Mouse (Mus musculus) MEL (cell line): ENCODE results near the gene Xrcc6. TPM values are rescaled to one million over a fixed set of nuclear protein-coding genes. Genes with fewer than 3 reads are reported as not detected.

Source experiments
- DNase-seq: peaks from one replicate; pipeline ENCODE4 v3.0.0; 2011; ENCODE audit warnings: low read depth, low spot score
- H3K27ac ChIP-seq: 2 replicates; pipeline ENCODE4 v1.5.1; 2012; ENCODE audit warnings: low read depth, mild to moderate bottlenecking, control low read depth, low read length, moderate library complexity; ENCODE audit not compliant: control insufficient read depth
- H3K27me3 ChIP-seq, 2 experiments: fragments of 150-350 bp in 1 of 2; sonication (generic) in 1 of 2; 2 replicates each; pipeline ENCODE4 v1.6.1; 2012; ENCODE audit warnings: low read length in 2 of 2, mild to moderate bottlenecking in 2 of 2, improper control_type of control experiment in 1 of 2, moderate library complexity in 1 of 2; ENCODE audit not compliant: insufficient read depth in 2 of 2, control insufficient read depth in 1 of 2
- H3K36me3 ChIP-seq, 2 experiments: 2 replicates each; pipeline ENCODE4 v1.6.1; 2012 to 2014; ENCODE audit warnings: low read length in 2 of 2, improper control_type of control experiment in 1 of 2, inconsistent platforms in 1 of 2, mild to moderate bottlenecking in 1 of 2; ENCODE audit not compliant: insufficient read depth in 2 of 2, control insufficient read depth in 1 of 2
- H3K4me1 ChIP-seq, 2 experiments: fragments of 150-350 bp in 1 of 2; sonication (generic) in 1 of 2; 2 replicates each; pipeline ENCODE4 v1.6.1; 2012; ENCODE audit warnings: low read length in 2 of 2, improper control_type of control experiment in 1 of 2, mild to moderate bottlenecking in 1 of 2; ENCODE audit not compliant: insufficient read depth in 2 of 2, control insufficient read depth in 1 of 2
- H3K4me3 ChIP-seq, 2 experiments: fragments of 150-350 bp in 1 of 2; sonication (generic) in 1 of 2; 2 replicates each; pipeline ENCODE4 v1.5.1; 2012; ENCODE audit warnings: low read depth in 2 of 2, low read length in 2 of 2, mild to moderate bottlenecking in 2 of 2, moderate library complexity in 2 of 2, control low read depth in 1 of 2, improper control_type of control experiment in 1 of 2; ENCODE audit not compliant: control insufficient read depth in 1 of 2, insufficient read depth in 1 of 2
- H3K79me2 ChIP-seq: 2 replicates; pipeline ENCODE4 v1.6.1; 2012; ENCODE audit warnings: mild to moderate bottlenecking, low read length, moderate library complexity; ENCODE audit not compliant: control insufficient read depth, poor library complexity, insufficient read depth
- H3K9ac ChIP-seq: 2 replicates; pipeline ENCODE4 v1.6.1; 2012; ENCODE audit warnings: low read depth, mild to moderate bottlenecking, control low read depth, low read length, moderate library complexity; ENCODE audit not compliant: control insufficient read depth, poor library complexity, severe bottlenecking
- H3K9me3 ChIP-seq: fragments of 150-350 bp; sonication (generic); replicated peaks from 2 replicates; pipeline ENCODE4 v1.6.1; 2012; ENCODE audit warnings: mild to moderate bottlenecking, low read length, improper control_type of control experiment, moderate library complexity; ENCODE audit not compliant: insufficient read depth
- BHLHE40 ChIP-seq: IDR thresholded peaks from 2 replicates; pipeline ENCODE4 v1.6.1; 2012; ENCODE audit warnings: low read depth, mild to moderate bottlenecking, inconsistent platforms, low read length, improper control_type of control experiment, borderline replicate concordance
- CHD2 ChIP-seq: IDR thresholded peaks from 2 replicates; pipeline ENCODE4 v1.6.1; 2011; ENCODE audit warnings: low read length, improper control_type of control experiment
- E2F4 ChIP-seq: IDR thresholded peaks from 2 replicates; pipeline ENCODE4 v1.6.1; 2011; ENCODE audit warnings: low read depth, low read length, improper control_type of control experiment, borderline replicate concordance
- ELF1 ChIP-seq: IDR thresholded peaks from 2 replicates; pipeline ENCODE4 v1.6.1; 2014; ENCODE audit warnings: low read depth, mild to moderate bottlenecking, inconsistent platforms, low read length, improper control_type of control experiment, moderate library complexity
- ETS1 ChIP-seq: IDR thresholded peaks from 2 replicates; pipeline ENCODE4 v1.6.1; 2012; ENCODE audit warnings: low read depth, mild to moderate bottlenecking, inconsistent platforms, low read length, improper control_type of control experiment, moderate library complexity
- HCFC1 ChIP-seq: IDR thresholded peaks from 2 replicates; pipeline ENCODE4 v1.6.1; 2012; ENCODE audit warnings: low read depth, mild to moderate bottlenecking, inconsistent platforms, low read length, improper control_type of control experiment, moderate library complexity
- JUND ChIP-seq: IDR thresholded peaks from 2 replicates; pipeline ENCODE4 v1.6.1; 2011; ENCODE audit warnings: low read depth, mild to moderate bottlenecking, improper control_type of control experiment, low read length
- KAT2A ChIP-seq: conservative IDR thresholded peaks from 2 replicates; pipeline ENCODE4 v1.6.1; 2012; ENCODE audit warnings: low read depth, low read length, improper control_type of control experiment, inconsistent platforms
- MAFK ChIP-seq: IDR thresholded peaks from 2 replicates; pipeline ENCODE4 v1.6.1; 2011; ENCODE audit warnings: low read depth, mild to moderate bottlenecking, low read length, improper control_type of control experiment, borderline replicate concordance
- MAZ ChIP-seq: IDR thresholded peaks from 2 replicates; pipeline ENCODE4 v1.6.1; 2012; ENCODE audit warnings: low read depth, mild to moderate bottlenecking, inconsistent platforms, low read length, improper control_type of control experiment
- MEF2A ChIP-seq: IDR thresholded peaks from 2 replicates; pipeline ENCODE4 v1.6.1; 2014; ENCODE audit warnings: low read depth, mild to moderate bottlenecking, inconsistent platforms, low read length, improper control_type of control experiment; ENCODE audit not compliant: poor library complexity, insufficient replicate concordance, severe bottlenecking; ENCODE audit errors: extremely low read depth
- MXI1 ChIP-seq: IDR thresholded peaks from 2 replicates; pipeline ENCODE4 v1.6.1; 2011; ENCODE audit warnings: mild to moderate bottlenecking, low read depth, low read length, improper control_type of control experiment
- MYB ChIP-seq: IDR thresholded peaks from 2 replicates; pipeline ENCODE4 v1.6.1; 2011; ENCODE audit warnings: mild to moderate bottlenecking, low read depth, low read length, improper control_type of control experiment
- MYC ChIP-seq: IDR thresholded peaks from 2 replicates; pipeline ENCODE4 v1.6.1; 2011; ENCODE audit warnings: low read depth, mild to moderate bottlenecking, low read length, improper control_type of control experiment, moderate library complexity
- POLR2A ChIP-seq, 2 experiments: IDR thresholded peaks; 2 replicates each; pipeline ENCODE4 v1.6.1; 2011 to 2012; ENCODE audit warnings: low read length in 2 of 2, mild to moderate bottlenecking in 2 of 2, control low read depth in 1 of 2, improper control_type of control experiment in 1 of 2, low read depth in 1 of 2, moderate library complexity in 1 of 2; ENCODE audit not compliant: control insufficient read depth in 1 of 2, insufficient read depth in 1 of 2, poor library complexity in 1 of 2
- POLR2AphosphoS2 ChIP-seq: IDR thresholded peaks from 2 replicates; pipeline ENCODE4 v1.6.1; 2011; ENCODE audit warnings: low read length, improper control_type of control experiment
- SIN3A ChIP-seq: IDR thresholded peaks from 2 replicates; pipeline ENCODE4 v1.6.1; 2012; ENCODE audit warnings: low read length, improper control_type of control experiment, inconsistent platforms
- TBP ChIP-seq: IDR thresholded peaks from 2 replicates; pipeline ENCODE4 v1.8.0; 2011; ENCODE audit warnings: low read depth, low read length, improper control_type of control experiment
- TCF12 ChIP-seq: IDR thresholded peaks from 2 replicates; pipeline ENCODE4 v1.6.1; 2014; ENCODE audit warnings: low read depth, mild to moderate bottlenecking, inconsistent platforms, low read length, improper control_type of control experiment, moderate library complexity
- USF1 ChIP-seq: IDR thresholded peaks from 2 replicates; pipeline ENCODE4 v1.6.1; 2014; ENCODE audit warnings: low read depth, mild to moderate bottlenecking, inconsistent platforms, low read length, improper control_type of control experiment, moderate library complexity
- ZKSCAN1 ChIP-seq: IDR thresholded peaks from 2 replicates; pipeline ENCODE4 v1.6.1; 2012; ENCODE audit warnings: low read depth, mild to moderate bottlenecking, inconsistent platforms, low read length, improper control_type of control experiment, moderate library complexity
- ZMIZ1 ChIP-seq: IDR thresholded peaks from 2 replicates; pipeline ENCODE4 v1.6.1; 2012; ENCODE audit warnings: low read depth, mild to moderate bottlenecking, inconsistent platforms, low read length, improper control_type of control experiment, moderate library complexity
- ZNF384 ChIP-seq: IDR thresholded peaks from 2 replicates; pipeline ENCODE4 v1.6.1; 2012; ENCODE audit warnings: low read depth, mild to moderate bottlenecking, inconsistent platforms, low read length, improper control_type of control experiment
- polyA plus RNA-seq, 2 experiments: library from polyadenylated mRNA; stranded (reverse) in 1 of 2; unstranded in 1 of 2; fragments of >175 nt in 1 of 2; fragments of >200 nt in 1 of 2; gene quantifications; 2 replicates each; pipeline versions ENCODE4 v1.2.1 to v1.2.4; 2012; ENCODE audit warnings: low replicate concordance in 2 of 2, low read depth in 1 of 2; ENCODE audit not compliant: insufficient read length in 2 of 2, insufficient read depth in 1 of 2, missing spikeins in 1 of 2
- total RNA-seq: library from RNA; depleted of rRNA; stranded (reverse); fragments of 300-350 nt; gene quantifications from 2 replicates; pipeline ENCODE4 v1.2.3, GENCODE M21; 2012

Xrcc6 gene
- total and polyA plus RNA-seq, 3 experiments: 108 TPM; not detected in 1

- TF ChIP-seq MYB: no peak
- TF ChIP-seq BHLHE40: no peak
- no peak for TF ChIP-seq MAZ
- no peak for TF ChIP-seq JUND
- no peak for TF ChIP-seq ZKSCAN1
- no peak for TF ChIP-seq TCF12
- TF ChIP-seq ETS1: no peak
- no peak for TF ChIP-seq KAT2A
- TF ChIP-seq, all 39 proteins: peak for 5
These were observed 56.6 kb downstream of the Xrcc6 start (continued) for GRCm38 (mm10) chr15:82044166-82044784.

GRCm38 (mm10) chr15:82046246-82046891 lies 58.7 kb downstream of the Xrcc6 start:
- peak overlapping the region; percentile 1; the same call in 1 of the 2 replicates for H3K27ac ChIP-seq
- H3K36me3 ChIP-seq: peaks cover 9 to 29% of the 10 kb centered on the region in 2 experiments
- H3K9ac ChIP-seq: peak overlapping the region; percentile 94
- no peaks in the 10 kb centered on the region for H3K9me3 ChIP-seq
- H3K27me3 ChIP-seq: 0 out of 4 replicates have a peak, but pooled peaks cover 0 to 2% of the 10 kb centered on the region in 2 experiments
- DNase-seq: peak; percentile 61
- TF ChIP-seq SIN3A: peak; percentile 68
- no peak for TF ChIP-seq ZKSCAN1
- TF ChIP-seq POLR2A (IDR thresholded peaks at IDR 0.05; ENCODE audit: control insufficient read depth in 1 of 2, insufficient read depth in 1 of 2, low read depth in 1 of 2, low read length in 2 of 2, poor library complexity in 1 of 2): 0 out of 4 replicates have a peak, but pooled peaks of 1 of the 2 experiments have one; percentile 12
- TF ChIP-seq MXI1: peak; percentile 75; the same call in 1 of the 2 replicates
- H3K4me1 ChIP-seq: peaks cover 0 to 13% of the 10 kb centered on the region in 2 experiments; a peak in 3 of 4 replicates
- H3K79me2 ChIP-seq: peaks cover 44% of the 10 kb centered on the region
- peak overlapping the region; percentile 88 to 95 for H3K4me3 ChIP-seq

GRCm38 (mm10) chr15:82047080-82047883 lies 59.6 kb downstream of the Xrcc6 start, which contains the start of gene Snu13:
Gene Snu13 (minus strand): TSS chr15:82047598.
- Histone ChIP-seq H3K27me3 (0 out of 4 replicates have a peak, but pooled peaks cover 0 to 2% of the 10 kb centered on the region in 2 experiments), H3K9ac (peak within 1 kb of the TSS; percentile 94), H3K4me3 (peak within 1 kb of the TSS; percentile 88 to 95), H3K36me3 (peaks cover 9 to 29% of the 10 kb centered on the region in 2 experiments), H3K9me3 (no peaks in the 10 kb centered on the region), H3K79me2 (peaks cover 43% of the 10 kb centered on the region), H3K27ac (peak within 1 kb of the TSS; percentile 72), H3K4me1 (peaks cover 0 to 13% of the 10 kb centered on the region in 2 experiments; a peak in 3 of 4 replicates)
- peak; percentile 93 for DNase-seq
- TF ChIP-seq POLR2A (IDR thresholded peaks at IDR 0.05; ENCODE audit: control insufficient read depth in 1 of 2, insufficient read depth in 1 of 2, low read depth in 1 of 2, low read length in 2 of 2, poor library complexity in 1 of 2) (peak; percentile 74 to 82), ELF1 (peak; percentile 95), MXI1 (peak; percentile 77), KAT2A (peak; percentile 52; the same call in 1 of the 2 replicates), HCFC1 (peak; percentile 89), TCF12 (peak; percentile 69), POLR2AphosphoS2 (peak; percentile 86; the same call in 1 of the 2 replicates), JUND (no peak), ZNF384 (peak; percentile 44; the same call in 1 of the 2 replicates), USF1 (no peak), MAZ (no peak), MEF2A (no peak), MYC (peak; percentile 75; the same call in 1 of the 2 replicates), MYB (no peak), MAFK (no peak), TBP (peak; percentile 84), ZMIZ1 (no peak; the same call in 1 of the 2 replicates), E2F4 (0 out of 2 replicates have a peak, but pooled peaks have one; percentile 83), CHD2 (no peak)
